Mouse (Mus musculus) heart, postnatal 0 days (tissue): ENCODE measurements around the gene Elavl2. TPM values are rescaled to one million over a fixed set of nuclear protein-coding genes. Genes with fewer than 3 reads are reported as not detected.

Source experiments
- ATAC-seq: fragments of 200-750 bp; cut with Nextera tagmentation; 2 replicates; pipeline ENCODE4 v1.8.0; 2017; ENCODE audit warnings: low read depth, moderate number of reproducible peaks, moderate library complexity; ENCODE audit not compliant: insufficient read depth
- DNase-seq: peaks from one replicate; pipeline ENCODE4 v3.0.0-alpha.2; 2016; ENCODE audit warnings: low spot score
- H3K27ac ChIP-seq: fragments of 300-500 bp; sonication (generic); 2 replicates; pipeline ENCODE4 v1.5.1; 2014; ENCODE audit warnings: low read depth, mild to moderate bottlenecking
- H3K27me3 ChIP-seq: fragments of 300-500 bp; sonication (generic); 2 replicates; pipeline ENCODE4 v1.6.1; 2014; ENCODE audit warnings: low read length, mixed read lengths; ENCODE audit not compliant: control insufficient read depth, insufficient read depth
- H3K36me3 ChIP-seq: fragments of 300-500 bp; sonication (generic); replicated peaks from 2 replicates; pipeline ENCODE4 v1.6.1; 2014; ENCODE audit warnings: low read length, mixed read lengths; ENCODE audit not compliant: control insufficient read depth, insufficient read depth
- H3K4me1 ChIP-seq: fragments of 300-500 bp; sonication (generic); 2 replicates; pipeline ENCODE4 v1.6.1; 2014; ENCODE audit warnings: antibody characterized with exemption; ENCODE audit not compliant: control insufficient read depth, insufficient read depth
- H3K4me2 ChIP-seq: fragments of 300-500 bp; sonication (generic); 2 replicates; pipeline ENCODE4 v1.6.1; 2014; ENCODE audit warnings: low read depth, mild to moderate bottlenecking, low read length, moderate library complexity
- H3K4me3 ChIP-seq: fragments of 300-500 bp; sonication (generic); 2 replicates; pipeline ENCODE4 v1.5.1; 2014; ENCODE audit warnings: low read depth, low read length
- H3K9ac ChIP-seq: fragments of 300-500 bp; sonication (generic); replicated peaks from 2 replicates; pipeline ENCODE4 v1.6.1; 2014; ENCODE audit warnings: low read depth, low read length, mixed read lengths
- H3K9me3 ChIP-seq: fragments of 300-500 bp; sonication (generic); replicated peaks from 2 replicates; pipeline ENCODE4 v1.6.1; 2016; ENCODE audit warnings: low read length; ENCODE audit not compliant: control insufficient read depth
- CTCF ChIP-seq: IDR thresholded peaks from 2 replicates; pipeline ENCODE4 v1.5.1; 2016; ENCODE audit warnings: antibody characterized with exemption, control low read depth, low read depth
- EP300 ChIP-seq: IDR thresholded peaks from 2 replicates; pipeline ENCODE4 v1.6.1; 2016; ENCODE audit warnings: antibody characterized with exemption, low read depth
- WGBS: fragments of 180-500 bp; shearing (Covaris S2); extraction: QIAGEN DNeasy Blood & Tissue Kit; methylation state at CpG from one replicate; pipeline ENCODE4 v1.1.7; 2014; 5-methylcytosine and 5-hydroxymethylcytosine counted together
- microRNA-seq: library from miRNA; unstranded; fragments of <30 nt; microRNA quantifications from one replicate; pipeline ENCODE4, GENCODE M21; 2016
- polyA plus RNA-seq: library from polyadenylated mRNA; unstranded; fragments of >200 nt; fragmentation: Nextera tagmentation; extraction: Ambion mirVana; gene quantifications from 2 replicates; pipeline ENCODE4 v1.2.1, GENCODE M21; 2015
- total RNA-seq: library from RNA; depleted of rRNA; stranded (reverse); fragments of >200 nt; gene quantifications from 2 replicates; pipeline ENCODE4 v1.2.3, GENCODE M21; 2014; ENCODE audit warnings: low replicate concordance

The Elavl2 gene
- total and polyA plus RNA-seq, 2 experiments from 2014 or later, result 1.00 TPM; not detected in 1

DNA sequence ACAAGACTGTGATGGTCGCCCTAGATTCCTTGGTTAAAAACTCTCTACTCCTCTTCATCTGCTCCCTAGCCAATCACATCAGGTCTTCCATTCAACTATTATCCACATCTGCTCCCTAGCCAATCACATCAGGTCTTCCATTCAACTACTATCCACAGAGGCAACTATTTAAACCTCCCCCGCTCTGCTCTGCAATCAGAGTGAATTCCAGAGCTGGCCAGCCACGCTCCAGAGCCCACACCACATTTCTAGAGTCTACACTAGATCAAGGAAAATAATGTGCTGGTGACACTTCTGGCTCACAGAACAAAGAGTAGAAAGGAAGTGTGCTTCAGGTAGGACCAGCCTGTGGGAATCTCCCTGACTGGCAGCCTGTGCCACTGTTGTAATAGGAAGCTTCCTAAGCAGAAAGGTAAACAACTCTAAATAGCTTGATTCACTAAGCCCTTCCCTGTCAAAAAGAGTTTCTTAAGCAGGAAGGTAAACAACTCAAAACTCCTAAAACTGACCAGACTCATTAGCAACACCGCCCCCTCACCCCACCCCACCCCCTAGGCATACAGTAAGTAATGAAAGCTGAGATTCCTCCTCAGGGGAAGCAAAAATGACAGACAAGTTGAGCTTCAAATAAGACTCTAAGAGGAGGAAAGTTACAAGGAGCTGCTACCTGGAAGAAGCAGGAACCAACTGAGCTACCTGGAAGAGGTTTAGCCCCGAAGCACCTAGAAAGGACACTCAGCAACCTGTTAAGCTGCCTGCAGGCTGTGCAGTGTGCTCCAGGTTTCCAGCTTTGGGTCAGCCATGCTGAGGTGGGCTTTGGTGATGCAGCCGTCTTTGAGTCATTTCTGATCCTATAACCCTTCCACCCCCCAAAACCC, 191.9 kb downstream of the Elavl2 start:
- Histone ChIP-seq H3K4me1 (no peaks in the 10 kb centered on the region), H3K4me2 (no peak overlapping the region), H3K27me3 (no peaks in the 10 kb centered on the region), H3K36me3 (no peaks in the 10 kb centered on the region), H3K9me3 (no peaks in the 10 kb centered on the region), H3K27ac (no peak overlapping the region), H3K9ac (no peak overlapping the region), H3K4me3 (no peak overlapping the region)
- TF ChIP-seq EP300 (no peak), CTCF (no peak)
- 48% methylated on average over 6 of the region's 6 CpGs for WGBS
- DNase-seq (peak; percentile 13), ATAC-seq (no peak)

Small RNA genes lying within 50 kb of the gene (microRNA-seq; reads per million reads assigned to microRNA genes)
- not detected for gene Mir6402
